Mouse (Mus musculus): Measurements from ENCODE around the gene Scaf4. TPM values are rescaled to one million over a fixed set of nuclear protein-coding genes. Genes with fewer than 3 reads are reported as not detected.
"Not testable (repeated sequence)": the region's sequence is repeated elsewhere in the genome, so short reads cannot be mapped to it uniquely, and the experiment has no call there.

Gene Scaf4
- total RNA-seq, 2 experiments from 2014 or later: 31.3 to 44.8 TPM

- no peak for ATAC-seq (replicated peaks; ENCODE audit: poor library complexity, severe bottlenecking)
Measured at GRCm38 (mm10) chr16:90297479-90298425, 13.4 kb upstream of the Scaf4 start.

GRCm38 (mm10) chr16:90291675-90292074, 7.4 kb upstream of the Scaf4 start:
- ATAC-seq (replicated peaks; ENCODE audit: poor library complexity, severe bottlenecking): no peak

- no peak for ATAC-seq (replicated peaks; ENCODE audit: poor library complexity, severe bottlenecking)
Measured at GRCm38 (mm10) chr16:90290962-90291361, 6.7 kb upstream of the Scaf4 start.

GRCm38 (mm10) chr16:90284916-90285315, 613 bp upstream of the Scaf4 start:
- no peak for ATAC-seq (replicated peaks; ENCODE audit: poor library complexity, severe bottlenecking)

- ATAC-seq (replicated peaks; ENCODE audit: poor library complexity, severe bottlenecking): peak; percentile 29
Measured at GRCm38 (mm10) chr16:90283266-90283904, 918 bp downstream of the Scaf4 start.

GRCm38 (mm10) chr16:90282620-90283265, 1.6 kb downstream of the Scaf4 start:
- peak; percentile 51 for ATAC-seq (replicated peaks; ENCODE audit: poor library complexity, severe bottlenecking)

- no peak for ATAC-seq (replicated peaks; ENCODE audit: poor library complexity, severe bottlenecking)
Measured at GRCm38 (mm10) chr16:90281406-90281805, 2.9 kb downstream of the Scaf4 start.

- ATAC-seq (replicated peaks; ENCODE audit: poor library complexity, severe bottlenecking): no peak
Measured at GRCm38 (mm10) chr16:90280989-90281388, 3.3 kb downstream of the Scaf4 start.

- no peak for ATAC-seq (replicated peaks; ENCODE audit: poor library complexity, severe bottlenecking)
Measured at GRCm38 (mm10) chr16:90280515-90280914, 3.8 kb downstream of the Scaf4 start.

- ATAC-seq (replicated peaks; ENCODE audit: poor library complexity, severe bottlenecking): peak; percentile 47
Measured at GRCm38 (mm10) chr16:90279058-90279457, 5.2 kb downstream of the Scaf4 start.

- 0 out of 2 replicates have a peak, but pooled peaks have one; percentile 14 for ATAC-seq (replicated peaks; ENCODE audit: poor library complexity, severe bottlenecking)
Measured at GRCm38 (mm10) chr16:90275521-90275920, 8.8 kb downstream of the Scaf4 start.

- ATAC-seq (replicated peaks; ENCODE audit: poor library complexity, severe bottlenecking): peak; percentile 61
Measured at GRCm38 (mm10) chr16:90266581-90266980, 17.7 kb downstream of the Scaf4 start.

GRCm38 (mm10) chr16:90265106-90265505, 19.2 kb downstream of the Scaf4 start:
- no peak for ATAC-seq (replicated peaks; ENCODE audit: poor library complexity, severe bottlenecking)

- ATAC-seq (replicated peaks; ENCODE audit: poor library complexity, severe bottlenecking): no peak
Measured at GRCm38 (mm10) chr16:90264021-90264420, 20.3 kb downstream of the Scaf4 start.

- ATAC-seq (replicated peaks; ENCODE audit: poor library complexity, severe bottlenecking): no peak
Measured at GRCm38 (mm10) chr16:90261791-90262190, 22.5 kb downstream of the Scaf4 start.

GRCm38 (mm10) chr16:90260097-90260496, 24.2 kb downstream of the Scaf4 start:
- no peak for ATAC-seq (replicated peaks; ENCODE audit: poor library complexity, severe bottlenecking)

- ATAC-seq (replicated peaks; ENCODE audit: poor library complexity, severe bottlenecking): 0 out of 2 replicates have a peak, but pooled peaks have one; percentile 36
Measured at GRCm38 (mm10) chr16:90259623-90260022, 24.7 kb downstream of the Scaf4 start.

- ATAC-seq (replicated peaks; ENCODE audit: poor library complexity, severe bottlenecking): peak; percentile 54
Measured at GRCm38 (mm10) chr16:90258950-90259349, 25.4 kb downstream of the Scaf4 start.

- no peak for ATAC-seq (replicated peaks; ENCODE audit: poor library complexity, severe bottlenecking)
Measured at GRCm38 (mm10) chr16:90252521-90252920, 31.8 kb downstream of the Scaf4 start.

GRCm38 (mm10) chr16:90251256-90251655, 33.0 kb downstream of the Scaf4 start:
- not testable (repeated sequence) for ATAC-seq (replicated peaks; ENCODE audit: poor library complexity, severe bottlenecking)

GRCm38 (mm10) chr16:90250099-90250498, 34.2 kb downstream of the Scaf4 start:
- ATAC-seq (replicated peaks; ENCODE audit: poor library complexity, severe bottlenecking): no peak

Measured in granulocyte monocyte progenitor cell, adult 5-6 weeks (primary cell).